Mouse (Mus musculus) heart, postnatal 10 days (tissue): Measurements from ENCODE around the gene Slamf7. TPM values are rescaled to one million over a fixed set of nuclear protein-coding genes. Genes with fewer than 3 reads are reported as not detected.
"Not testable (repeated sequence)": the region's sequence is repeated elsewhere in the genome, so short reads cannot be mapped to it uniquely, and the experiment has no call there.

ENCODE experiments used
- DNase-seq, 2 experiments: peaks; one replicate each; pipeline ENCODE4 v3.0.0; 2021
- intact Hi-C: fragments of 180-260 bp; cut with DNase I; formaldehyde crosslinking; loops from one replicate; pipeline ENCODE4 v1.15.1; 2025
- total RNA-seq, 2 experiments: library from RNA; stranded (reverse); gene quantifications; 2 replicates each; pipeline ENCODE4 v1.2.3; 2021

Slamf7 gene
- total RNA-seq = under 1 TPM in 1 of 2 experiments, not detected in 1; 0.29 TPM

DNA sequence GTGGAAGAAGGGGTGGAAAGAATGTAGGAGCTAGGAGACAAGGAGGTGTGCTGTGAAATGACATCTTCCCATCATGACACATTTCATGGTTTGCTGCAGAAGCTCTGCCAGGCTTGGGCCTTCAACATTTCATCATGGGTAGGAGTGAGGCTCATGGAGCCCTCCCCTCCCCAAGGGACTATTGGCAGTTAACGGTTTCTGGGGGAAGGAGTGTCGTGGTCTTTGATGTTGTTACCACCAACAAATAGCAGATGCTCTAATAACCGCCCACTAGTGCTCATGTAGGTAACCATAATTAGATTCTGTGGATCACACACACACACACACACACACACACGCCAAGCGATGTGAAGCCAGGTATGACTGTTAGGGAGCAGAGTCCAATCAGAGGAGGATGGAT, at the start of gene Slamf7:
Gene Slamf7, minus strand, starts transcription at position 302 of the 400 bp plus-strand sequence.
- intact Hi-C loops = no loop called here
- DNase-seq = no peak

- DNase-seq = peak; percentile 18 to 30
- intact Hi-C loops = no loop called here
These were observed 46.1 kb upstream of the Slamf7 start for GRCm38 (mm10) chr1:171698983-171699382.

GRCm38 (mm10) chr1:171693918-171694317, 41.1 kb upstream of the Slamf7 start:
- no peak for DNase-seq
- intact Hi-C loops = no loop called here

DNA sequence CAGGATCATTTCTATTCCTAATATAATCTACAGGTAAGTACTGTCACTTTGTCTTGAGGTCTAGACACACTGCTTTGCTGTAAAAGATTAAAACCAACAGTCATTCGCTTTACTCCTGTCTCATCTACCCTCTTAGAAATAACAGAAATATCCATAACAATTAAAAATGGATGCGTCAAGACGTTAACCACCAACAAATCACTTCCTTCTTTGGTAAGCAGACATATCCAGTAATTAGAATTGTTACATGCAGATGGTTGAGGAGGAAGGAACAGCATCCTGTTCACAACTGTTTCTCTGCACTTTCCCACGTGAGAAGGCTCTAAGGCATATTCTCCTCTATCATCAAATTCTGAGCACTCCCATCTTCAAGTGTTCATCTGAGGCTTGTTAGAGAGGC, 34.5 kb upstream of the Slamf7 start:
- no peak for DNase-seq
- intact Hi-C loops = no loop called here

DNA sequence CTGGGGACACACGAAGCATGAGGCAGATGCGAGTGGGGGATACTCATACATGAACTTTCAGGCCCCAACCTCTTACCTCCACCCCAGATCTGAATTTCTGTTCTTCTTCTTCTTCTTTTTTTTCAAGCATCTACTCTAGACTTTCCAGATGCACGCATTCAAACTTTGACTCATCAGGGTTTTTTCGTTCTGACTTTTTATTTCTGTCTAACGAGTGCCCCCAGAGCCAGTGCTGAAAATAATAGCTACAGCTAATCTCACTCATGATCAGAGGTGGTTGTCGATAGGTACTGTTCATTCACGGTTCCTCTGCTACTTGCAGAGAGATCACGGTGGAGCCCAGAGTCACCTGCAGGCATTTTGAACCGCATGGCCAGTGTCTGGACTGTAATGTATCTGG, 32.1 kb upstream of the Slamf7 start:
- intact Hi-C loops = no loop called here
- DNase-seq = no peak

DNA sequence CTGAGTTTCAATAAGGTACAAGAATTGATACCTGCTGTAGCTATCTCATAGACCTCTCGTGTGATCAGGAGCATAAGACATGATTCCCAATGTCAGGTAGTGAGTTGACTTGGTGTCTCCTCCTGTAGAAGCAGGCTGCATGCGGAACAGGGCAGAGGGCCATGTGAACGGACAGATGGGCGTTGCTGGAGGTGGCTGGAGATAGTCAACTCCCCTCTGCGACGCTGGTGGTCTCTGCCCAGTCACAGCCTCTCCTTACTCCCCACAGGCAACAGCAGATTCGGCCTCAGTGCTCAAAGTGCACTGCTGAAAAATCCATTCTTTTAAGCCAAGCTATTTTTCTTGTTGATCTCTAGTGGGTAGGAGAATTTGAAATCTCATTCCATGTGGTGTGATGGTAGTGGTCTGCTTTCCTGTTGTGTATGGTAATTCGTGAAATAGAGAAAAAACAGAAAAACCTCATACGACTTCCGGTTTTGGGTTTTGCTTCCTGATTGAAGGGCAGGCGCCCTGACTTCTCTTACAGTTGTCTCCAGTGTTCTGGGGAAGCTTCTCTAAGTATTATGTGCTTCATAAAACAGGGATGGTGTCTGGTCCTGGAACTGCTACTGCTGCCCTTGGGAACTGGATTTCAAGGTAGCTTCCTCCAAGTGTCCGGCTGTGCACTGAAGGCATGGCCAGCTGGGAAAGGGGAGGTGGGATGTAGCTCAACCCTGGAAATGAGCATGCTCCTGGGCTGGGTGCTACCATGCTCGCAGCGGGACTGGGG, 28.9 kb upstream of the Slamf7 start, which contains the start of gene Cd48:
Gene Cd48, plus strand, starts transcription at position 479 of the 769 bp plus-strand sequence.
- intact Hi-C loops = no loop called here
- no peak for DNase-seq

- no peak for DNase-seq
- intact Hi-C loops = no loop called here
These were observed 28.2 kb upstream of the Slamf7 start for GRCm38 (mm10) chr1:171681009-171681408.

DNA sequence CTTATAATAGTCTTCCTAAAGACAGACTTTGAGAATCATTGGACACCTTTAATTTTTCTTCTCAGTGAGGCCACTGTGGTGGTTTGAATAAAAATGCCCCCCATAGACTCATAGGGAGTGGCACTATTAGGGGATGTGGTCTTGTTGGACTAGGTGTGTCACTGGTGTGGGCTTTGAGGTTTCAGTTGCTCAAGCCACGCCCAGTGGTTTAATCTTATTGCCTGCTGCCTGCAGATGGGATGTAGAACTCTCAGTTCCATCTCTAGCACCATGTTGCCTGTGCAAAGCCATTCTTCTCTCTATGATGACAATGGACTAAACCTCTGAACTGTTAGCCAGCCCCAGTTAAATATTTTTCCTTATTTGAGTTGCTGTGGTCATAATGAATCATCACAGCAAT, 24.9 kb upstream of the Slamf7 start:
- intact Hi-C loops = no loop called here
- DNase-seq = no peak

- DNase-seq = no peak
- intact Hi-C loops = no loop called here
These were observed 21.6 kb upstream of the Slamf7 start for GRCm38 (mm10) chr1:171674467-171674866.

- intact Hi-C loops = no loop called here
- DNase-seq = peak; percentile 38 to 47
These were observed 20.1 kb upstream of the Slamf7 start for GRCm38 (mm10) chr1:171672854-171673475.

- DNase-seq, intact Hi-C loops: not testable (repeated sequence)
These were observed 19.6 kb upstream of the Slamf7 start for GRCm38 (mm10) chr1:171672451-171672850.

DNA sequence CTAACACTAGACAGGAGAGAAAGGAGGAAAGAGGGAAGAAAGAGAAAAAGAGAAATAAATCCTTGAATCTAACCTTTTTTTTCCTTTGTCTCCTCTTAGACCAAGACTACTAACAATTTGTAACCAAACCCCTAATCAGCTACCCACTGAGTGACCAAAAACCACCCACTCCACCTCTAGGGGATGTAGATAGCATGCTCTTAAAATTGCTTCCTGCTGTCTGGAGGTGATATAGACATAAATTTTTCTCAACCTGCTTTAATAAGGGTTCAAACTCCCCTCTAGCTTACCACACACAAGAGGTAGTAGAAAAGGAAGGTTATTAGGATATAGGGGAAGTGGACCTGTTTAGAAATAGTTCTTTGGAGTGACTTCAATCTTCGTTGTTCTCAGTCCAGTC, 14.3 kb upstream of the Slamf7 start:
- no peak for DNase-seq
- intact Hi-C loops = no loop called here

- intact Hi-C loops = no loop called here
- DNase-seq = no peak
These were observed 13.5 kb upstream of the Slamf7 start for GRCm38 (mm10) chr1:171666350-171666749.

DNA sequence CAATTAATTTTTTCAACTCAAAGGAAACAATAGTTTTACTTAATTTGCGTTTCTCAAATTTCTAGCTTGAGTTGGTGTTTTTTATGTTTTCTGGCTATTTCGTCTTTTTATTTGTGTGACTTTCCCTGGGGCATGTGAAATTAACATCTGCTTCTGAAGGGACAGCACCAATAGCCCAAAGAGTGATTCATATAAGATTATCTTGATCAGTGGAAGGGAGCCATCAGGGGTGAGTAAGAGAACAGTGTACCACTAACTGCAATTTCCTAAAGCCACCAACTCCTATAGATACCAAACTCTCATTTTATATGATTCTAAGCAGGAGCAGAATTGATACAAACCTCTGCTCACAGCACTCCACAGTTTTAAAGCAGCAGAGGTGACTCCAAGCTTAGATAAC, 10.9 kb upstream of the Slamf7 start:
- DNase-seq = no peak
- intact Hi-C loops = no loop called here

DNA sequence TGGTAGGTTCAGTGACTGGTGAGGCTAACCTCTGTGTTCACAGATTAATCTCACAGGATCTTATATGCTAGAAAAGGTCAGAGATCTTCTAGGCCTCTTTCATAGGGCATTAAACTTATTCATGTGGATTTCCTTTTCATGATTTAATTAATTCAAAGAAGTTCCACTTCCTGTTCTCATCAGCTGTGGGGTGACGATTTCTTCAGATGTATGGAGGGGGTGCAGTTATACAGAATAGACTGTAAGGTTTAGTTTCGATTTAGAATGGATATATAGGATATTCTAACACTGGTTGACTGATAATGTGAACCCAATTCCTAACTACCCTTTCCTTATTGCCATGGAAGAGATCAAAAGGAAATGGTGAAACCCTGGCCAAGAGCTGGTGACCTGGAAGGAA, 8.6 kb upstream of the Slamf7 start:
- intact Hi-C loops = no loop called here
- no peak for DNase-seq

DNA sequence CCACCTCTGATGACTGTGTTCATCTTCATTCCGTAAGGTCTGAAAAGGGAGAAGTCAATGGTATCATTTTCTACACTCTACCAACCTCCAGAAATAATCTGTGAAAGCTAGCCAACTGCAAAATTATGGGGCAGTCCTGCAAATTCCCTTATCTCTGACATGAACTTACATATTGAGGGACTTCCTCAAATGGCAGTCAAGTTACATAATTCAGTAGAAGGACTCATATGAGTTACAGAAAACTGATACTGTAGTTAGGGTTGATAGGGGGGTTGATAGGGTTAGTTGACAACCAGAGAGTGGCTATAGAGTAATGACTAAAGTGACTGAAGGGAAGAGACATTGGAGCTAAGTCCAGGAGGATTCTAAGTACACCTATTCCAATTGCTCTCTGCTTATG, 7.6 kb upstream of the Slamf7 start:
- intact Hi-C loops = no loop called here
- DNase-seq = no peak

DNA sequence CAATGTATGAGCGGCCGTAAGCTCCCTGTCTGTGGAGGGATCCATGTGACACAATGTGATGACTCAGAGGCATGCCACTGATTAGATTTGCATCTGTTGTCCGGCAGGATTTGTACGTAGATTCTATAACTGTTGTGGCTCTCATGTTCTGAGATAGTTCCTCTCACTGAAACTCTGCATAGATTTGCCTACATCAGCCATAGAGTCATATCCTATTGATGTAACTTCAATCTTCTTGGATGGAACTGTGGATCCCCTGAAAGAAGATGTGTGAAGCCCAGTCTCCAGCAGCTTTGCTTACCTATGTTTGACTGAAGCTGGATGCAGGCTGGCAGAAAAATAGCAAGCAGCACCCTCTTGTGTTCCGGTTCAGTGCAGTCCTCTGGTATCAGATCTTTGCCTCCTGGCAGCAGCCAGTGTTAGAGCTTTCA, 5.7 kb upstream of the Slamf7 start:
- intact Hi-C loops = no loop called here
- DNase-seq = no peak

- intact Hi-C loops = no loop called here
- no peak for DNase-seq
These were observed 4.0 kb downstream of the Slamf7 start for GRCm38 (mm10) chr1:171648840-171649239.

- intact Hi-C loops = no loop called here
- DNase-seq = no peak
These were observed 5.1 kb downstream of the Slamf7 start for GRCm38 (mm10) chr1:171647716-171648115.

DNA sequence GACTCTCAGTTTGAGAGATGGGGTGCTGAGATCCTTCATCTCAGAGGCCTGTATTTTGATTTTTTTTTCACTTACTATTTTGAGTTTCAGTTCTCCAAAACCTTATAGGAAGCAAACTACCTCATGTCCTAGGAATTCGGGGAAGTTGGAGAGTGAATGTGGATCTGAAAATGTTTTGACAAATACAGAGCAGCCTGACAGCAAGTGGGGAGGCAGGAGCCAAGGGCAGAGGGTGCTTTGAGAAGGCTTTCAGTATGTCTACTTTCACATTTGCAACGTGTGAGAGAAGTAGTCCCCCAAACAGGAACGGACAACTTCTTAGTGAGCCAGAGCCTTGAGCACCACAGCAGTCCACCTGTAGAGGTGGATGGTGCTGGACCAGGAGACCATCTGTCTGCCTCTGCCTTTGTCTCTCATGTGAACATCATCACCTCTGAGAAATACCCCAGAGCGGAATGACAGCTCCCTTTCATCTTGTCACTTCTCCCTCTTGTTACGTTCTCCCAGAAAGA, 6.3 kb downstream of the Slamf7 start:
- DNase-seq = no peak
- intact Hi-C loops = no loop called here

DNA sequence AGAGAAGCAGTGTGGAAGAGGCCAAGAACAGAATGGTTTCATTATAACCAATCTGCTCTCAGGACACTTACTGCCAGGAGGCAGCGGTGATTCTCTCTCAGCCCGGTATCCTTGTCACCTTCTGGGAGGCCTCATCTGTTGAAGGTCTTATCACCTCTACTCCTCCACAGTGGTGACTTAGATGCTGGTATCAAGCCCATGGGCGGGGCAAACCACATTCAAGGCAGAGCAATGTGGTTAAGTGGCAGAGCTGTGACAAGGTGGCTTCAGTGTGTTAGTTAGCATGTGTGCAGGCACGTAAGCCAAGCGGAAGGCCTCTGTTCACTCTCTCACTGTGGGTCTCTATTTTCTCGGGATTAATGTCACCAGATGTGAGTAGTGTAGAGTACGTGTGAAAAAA, 9.2 kb downstream of the Slamf7 start:
- DNase-seq = no peak
- intact Hi-C loops = no loop called here

GRCm38 (mm10) chr1:171640796-171641195, 12.0 kb downstream of the Slamf7 start:
- DNase-seq = no peak
- intact Hi-C loops = no loop called here
